Mouse (Mus musculus): ENCODE data around the gene Eif2ak3. TPM values are rescaled to one million over a fixed set of nuclear protein-coding genes. Genes with fewer than 3 reads are reported as not detected.
A peak's percentile ranks its signal among the peaks of the same experiment; 100 is the strongest.

The Eif2ak3 gene
- total RNA-seq, 2 experiments from 2014 or later: 11.1 to 11.7 TPM

DNA sequence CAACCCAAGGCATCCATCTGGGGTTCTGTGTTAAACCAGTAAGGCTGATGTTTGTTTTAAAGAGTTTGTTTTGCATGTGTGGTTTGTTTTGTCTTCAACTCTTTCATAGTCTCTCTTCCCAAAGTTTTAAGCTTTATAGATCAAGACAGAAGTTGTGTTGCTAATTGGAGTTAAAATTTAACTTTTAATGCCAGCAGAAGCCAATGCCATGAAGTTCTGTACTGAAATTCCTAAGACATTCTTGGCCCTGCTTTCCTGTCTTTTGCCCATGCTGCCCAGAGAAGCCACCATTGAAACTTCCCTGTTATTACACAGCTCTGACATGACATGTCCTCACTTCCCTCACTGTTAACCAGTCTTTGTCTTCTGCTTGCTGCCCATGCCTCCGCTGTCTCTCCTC lies 30.7 kb downstream of the Eif2ak3 start:
- intact Hi-C loops (cut with DNase I): no loop called here
- no peak for DNase-seq

DNA sequence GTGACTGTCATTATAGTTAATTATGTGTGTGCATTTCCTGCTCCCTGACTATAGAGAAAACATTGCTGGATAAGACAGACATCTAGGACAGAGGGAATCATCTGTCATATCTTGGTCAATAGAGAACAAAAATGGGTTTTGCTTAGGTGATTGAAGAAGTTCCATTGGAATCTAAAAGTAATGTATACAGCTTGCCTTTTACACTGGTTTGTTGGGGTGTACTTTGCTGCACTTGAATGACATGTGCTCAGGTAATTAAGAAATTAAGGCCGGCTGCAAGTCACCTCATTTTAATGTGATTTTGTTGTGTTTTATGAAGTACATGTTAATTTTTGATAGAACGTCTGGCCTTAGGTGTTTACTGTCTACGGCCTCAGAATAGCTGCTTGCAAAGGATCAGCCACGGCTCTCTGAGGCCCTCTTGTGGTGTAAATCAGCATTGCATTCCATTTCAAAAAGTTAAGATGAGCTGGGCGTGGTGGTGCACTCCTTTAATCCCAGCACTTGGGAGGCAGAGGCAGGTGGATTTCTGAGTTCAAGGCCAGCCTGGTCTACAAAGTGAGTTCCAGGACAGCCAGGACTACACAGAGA lies 36.5 kb downstream of the Eif2ak3 start:
- peak; percentile 73 to 89 for DNase-seq
- intact Hi-C loops (cut with DNase I): loop anchor here (1.0 to 5.0 kb wide), 3 partner anchors 34 to 168 kb away; no protein-coding TSS in a partner anchor

DNA sequence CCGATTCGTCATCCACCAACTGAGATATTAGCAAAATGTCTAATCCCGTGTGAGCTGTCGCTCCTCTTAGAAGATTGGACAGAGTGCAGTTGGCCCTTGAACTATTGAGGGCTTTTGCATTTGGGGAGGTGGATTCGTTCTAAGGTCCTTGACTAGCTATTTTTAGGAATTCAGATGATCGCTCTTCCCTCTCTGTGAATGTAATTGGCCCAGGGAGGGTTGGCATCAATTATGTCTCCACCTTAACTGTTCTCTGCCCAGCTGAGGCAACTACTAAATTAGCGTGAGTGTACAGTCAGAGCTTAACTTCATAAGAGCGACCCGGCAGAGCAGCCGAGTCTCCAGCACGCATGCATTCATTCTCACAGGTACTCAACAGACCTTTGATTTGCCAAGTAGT lies 43.7 kb downstream of the Eif2ak3 start:
- intact Hi-C loops (cut with DNase I): no loop called here
- no peak for DNase-seq

DNA sequence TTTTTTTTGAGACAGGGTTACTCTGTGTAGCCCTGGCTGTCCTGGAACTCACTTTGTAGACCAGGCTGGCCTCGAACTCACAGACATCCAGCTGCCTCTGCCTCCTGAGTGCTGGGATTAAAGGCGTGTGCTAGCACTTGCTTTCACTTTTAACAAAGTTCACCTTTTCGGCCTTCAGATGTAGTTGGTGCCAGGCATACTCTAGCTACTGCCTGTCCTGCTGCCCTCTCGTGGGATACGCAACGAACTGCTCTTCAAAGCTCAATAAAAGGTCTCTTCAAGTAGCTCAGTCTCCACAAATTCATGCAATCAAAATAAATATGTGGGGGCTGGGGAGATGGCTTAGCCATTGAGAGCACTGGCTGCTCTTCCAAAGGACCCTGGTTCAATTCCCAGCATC lies 53.9 kb downstream of the Eif2ak3 start:
- intact Hi-C loops (cut with DNase I): no loop called here
- no peak for DNase-seq

DNA sequence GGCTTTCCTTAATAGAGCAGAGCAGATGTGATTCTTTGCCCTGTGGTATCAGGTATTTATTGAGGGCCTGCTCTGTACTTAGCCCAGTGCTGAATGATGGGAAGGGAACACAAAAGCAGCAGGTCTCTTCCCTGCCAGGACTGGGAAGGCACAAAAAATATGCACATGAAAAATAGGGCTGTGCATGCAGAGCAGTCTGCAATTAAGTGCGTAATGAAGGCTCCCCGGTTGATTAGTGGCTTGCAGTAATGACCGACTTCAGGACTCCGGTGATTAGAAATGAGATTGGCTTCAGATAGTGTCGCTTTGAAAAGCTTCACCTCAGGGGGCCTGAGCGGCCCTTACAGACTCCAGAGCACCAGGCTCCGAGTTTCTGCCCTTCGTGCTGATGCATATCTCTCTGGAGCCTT lies 55.3 kb downstream of the Eif2ak3 start:
- no peak for DNase-seq
- intact Hi-C loops (cut with DNase I): no loop called here

DNA sequence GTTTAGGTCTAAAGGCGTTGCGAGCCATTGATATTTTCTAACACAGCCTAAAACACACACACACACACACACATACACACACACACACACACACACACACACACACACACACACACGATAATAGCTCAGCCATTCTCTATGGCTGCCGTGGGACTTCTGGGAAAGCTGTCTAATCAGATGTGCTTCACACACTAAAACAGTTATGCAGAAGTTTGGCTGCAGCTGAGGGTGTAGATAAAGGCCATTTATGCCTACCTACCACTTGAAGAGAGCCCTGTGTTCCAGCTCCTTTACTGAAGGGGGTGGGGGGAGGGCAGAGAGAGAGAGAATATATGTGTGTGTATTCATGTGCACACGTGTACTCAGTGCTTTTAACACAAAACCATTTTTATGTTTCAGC lies 59.4 kb downstream of the Eif2ak3 start:
- no peak for DNase-seq
- intact Hi-C loops (cut with DNase I): no loop called here

DNA sequence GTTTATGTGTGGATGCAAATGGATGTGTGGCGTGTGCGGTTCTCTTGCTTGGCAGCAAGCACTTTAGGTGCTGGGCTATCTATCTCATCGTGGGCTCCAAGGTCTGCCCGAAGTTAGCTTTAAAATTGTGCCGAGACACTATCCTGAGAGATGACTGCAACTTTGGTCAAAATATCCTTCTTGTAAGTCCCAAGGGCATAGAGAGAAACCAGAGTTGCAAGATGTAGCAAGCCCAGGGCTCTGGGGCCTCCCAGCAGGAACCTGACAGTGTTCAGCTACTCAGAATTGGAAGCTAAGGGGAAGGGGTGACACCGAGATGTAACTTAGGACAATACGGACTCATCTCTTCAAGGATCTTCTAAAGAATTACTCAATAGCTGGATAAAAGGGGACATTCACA lies 65.3 kb downstream of the Eif2ak3 start:
- intact Hi-C loops (cut with DNase I): no loop called here
- no peak for DNase-seq

DNA sequence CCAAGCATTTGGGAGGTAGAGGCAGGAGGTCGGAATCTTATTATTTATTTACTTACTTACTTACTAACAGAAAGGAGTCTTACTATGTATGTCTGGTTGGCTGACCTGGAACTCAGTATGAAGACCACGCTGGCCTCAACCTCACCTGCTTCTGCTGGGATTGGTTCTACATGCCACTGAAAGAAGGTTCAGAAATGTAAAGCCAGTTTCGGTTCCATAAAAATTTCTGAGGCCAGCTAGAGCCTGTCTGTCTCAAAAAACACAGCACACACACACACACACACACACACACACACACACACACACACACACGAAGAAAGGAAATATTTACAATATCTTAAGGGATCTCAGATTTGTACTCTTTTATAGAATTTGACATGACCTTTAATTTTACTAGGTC lies 66.0 kb downstream of the Eif2ak3 start:
- intact Hi-C loops (cut with DNase I): no loop called here
- DNase-seq: no peak

DNA sequence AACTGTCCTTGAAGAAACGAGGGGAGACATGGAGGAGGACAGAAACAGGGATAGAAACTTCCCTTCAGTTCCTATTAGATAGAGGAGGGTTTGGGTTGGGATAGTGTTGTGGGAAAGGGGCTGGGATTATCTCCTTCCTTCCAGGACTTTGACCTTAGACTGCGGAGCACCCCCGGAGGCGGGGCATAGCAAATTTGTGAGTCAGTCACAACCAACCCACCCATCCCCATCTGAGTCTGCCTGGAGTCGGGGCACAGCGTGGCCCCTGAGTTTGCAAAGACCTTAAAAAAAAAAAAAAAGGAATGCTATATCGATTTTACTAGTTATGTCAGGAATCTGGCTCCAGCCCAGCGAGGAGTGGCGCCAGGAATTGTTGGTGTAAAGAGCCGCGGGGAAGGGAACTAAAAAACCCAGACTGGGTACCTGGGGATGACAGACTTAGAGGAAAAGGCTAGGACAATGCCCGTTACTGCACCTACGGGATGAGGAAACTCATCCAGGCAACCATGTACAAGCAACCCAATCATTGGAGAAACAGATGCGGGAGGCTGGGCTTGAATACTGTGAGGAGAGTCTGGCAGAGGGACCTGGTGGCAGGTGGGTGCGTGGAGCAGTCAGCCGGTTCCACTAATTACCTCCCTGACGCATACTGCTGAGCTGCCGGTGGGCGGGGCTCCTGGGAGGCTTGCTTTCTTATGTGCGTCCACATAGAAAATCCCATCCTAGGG lies 67.5 kb downstream of the Eif2ak3 start:
- intact Hi-C loops (cut with DNase I): no loop called here

DNA sequence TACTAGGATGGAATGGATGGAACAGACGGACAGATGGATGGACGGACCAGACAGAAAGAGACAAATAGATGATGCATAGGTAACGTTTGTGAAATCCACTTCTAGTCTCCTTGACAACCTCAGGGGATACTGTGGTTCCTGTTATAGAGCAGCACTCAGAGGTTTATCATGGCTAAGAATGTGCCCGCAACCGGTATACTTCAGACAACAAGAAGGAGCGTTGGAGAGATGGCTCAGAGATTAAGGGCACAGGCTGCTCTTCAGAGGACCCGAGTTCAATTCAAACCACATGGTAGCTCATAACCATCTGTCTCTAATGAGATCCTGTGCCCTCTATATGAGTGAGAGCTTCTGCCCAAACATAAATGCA lies 68.1 kb downstream of the Eif2ak3 start:
- intact Hi-C loops (cut with DNase I): no loop called here

More for the DNA sequence above, 67.5 kb downstream of the Eif2ak3 start:
- DNase-seq: peak in 1 of 2 experiments; percentile 8

DNA sequence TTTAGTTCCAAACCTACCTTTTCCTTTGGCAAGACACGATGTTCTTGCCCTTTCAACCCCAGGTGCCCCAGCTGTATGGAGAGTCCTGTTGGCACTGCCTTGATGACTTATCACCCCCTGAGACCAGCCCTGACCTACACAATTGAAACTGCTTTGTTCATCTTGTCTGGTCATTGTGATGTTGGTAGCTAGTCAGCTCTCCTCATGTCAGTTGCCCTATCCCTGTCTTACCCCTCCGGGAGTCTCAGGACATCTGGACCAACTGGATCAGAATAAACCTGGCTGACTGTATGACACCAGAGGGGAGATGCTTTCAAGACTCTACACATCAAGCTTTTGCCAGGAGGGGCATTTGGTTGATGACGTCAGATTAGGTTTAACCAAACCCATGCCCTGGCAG lies 74.5 kb downstream of the Eif2ak3 start, which contains the start of gene Tex37:
Gene Tex37 (minus strand): TSS at position 101 of the 400 bp plus-strand sequence.
- no peak for DNase-seq
- intact Hi-C loops (cut with DNase I): no loop called here

More for the DNA sequence above, 68.1 kb downstream of the Eif2ak3 start:
- no peak for DNase-seq

DNA sequence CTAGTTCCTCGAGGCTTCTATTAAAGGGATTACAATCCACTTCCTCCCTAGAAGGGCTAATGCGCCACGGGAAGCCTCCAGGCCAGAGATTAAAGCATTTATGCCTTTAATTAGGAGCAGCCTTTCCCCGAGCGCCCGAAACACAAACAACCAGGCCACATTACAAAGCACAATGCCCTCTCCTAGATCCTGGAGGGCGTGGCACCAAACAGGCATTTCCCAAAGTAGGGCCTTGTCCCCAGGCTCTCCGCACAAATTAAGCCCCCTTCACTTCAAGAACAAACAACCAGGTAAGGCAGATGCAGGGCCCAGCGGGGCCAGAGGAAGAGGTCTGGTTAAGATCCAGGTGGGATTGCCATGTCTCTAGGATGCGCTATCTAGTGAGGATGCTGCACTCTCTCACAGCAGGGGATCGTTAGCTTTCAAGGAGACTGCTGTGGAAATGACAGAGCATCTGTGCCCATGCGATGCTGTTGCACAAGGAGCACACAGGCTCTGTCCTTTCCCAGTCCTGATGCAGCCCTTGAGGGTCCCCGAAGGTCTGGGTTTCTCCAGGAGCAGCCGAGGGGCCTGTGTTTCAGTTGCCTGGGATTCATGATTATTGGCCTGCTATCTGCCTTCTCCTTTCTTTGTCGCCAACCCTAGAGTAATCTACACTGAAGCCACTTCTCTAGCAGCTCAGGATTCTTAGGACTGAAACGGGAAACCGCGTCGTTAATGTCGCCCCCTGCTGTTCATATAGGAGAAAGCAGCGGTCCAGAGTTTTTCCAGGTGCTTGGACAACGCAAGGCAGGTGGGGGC lies 77.2 kb downstream of the Eif2ak3 start:
- intact Hi-C loops (cut with DNase I): no loop called here
- peak; percentile 25 to 49 for DNase-seq

DNA sequence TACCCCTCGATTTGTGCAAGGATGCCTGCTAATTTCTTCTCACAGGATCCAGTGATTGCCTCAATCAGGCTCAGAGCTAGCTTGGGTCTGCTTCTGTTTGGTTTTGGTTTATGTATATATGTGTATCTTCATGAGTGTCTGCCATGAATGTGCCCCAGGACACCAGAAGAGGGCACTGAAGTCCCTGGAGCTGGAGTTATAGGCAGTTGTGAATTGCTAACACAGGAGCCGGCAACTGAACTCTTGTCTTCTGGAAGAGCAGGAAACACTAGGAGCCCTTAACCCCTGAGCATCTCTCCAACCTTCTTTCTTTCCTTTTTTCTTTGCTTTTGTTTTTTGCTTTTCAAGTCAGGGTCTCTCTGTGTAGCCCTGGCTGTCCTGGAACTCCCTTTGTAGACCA lies 87.5 kb downstream of the Eif2ak3 start:
- no peak for DNase-seq

DNA sequence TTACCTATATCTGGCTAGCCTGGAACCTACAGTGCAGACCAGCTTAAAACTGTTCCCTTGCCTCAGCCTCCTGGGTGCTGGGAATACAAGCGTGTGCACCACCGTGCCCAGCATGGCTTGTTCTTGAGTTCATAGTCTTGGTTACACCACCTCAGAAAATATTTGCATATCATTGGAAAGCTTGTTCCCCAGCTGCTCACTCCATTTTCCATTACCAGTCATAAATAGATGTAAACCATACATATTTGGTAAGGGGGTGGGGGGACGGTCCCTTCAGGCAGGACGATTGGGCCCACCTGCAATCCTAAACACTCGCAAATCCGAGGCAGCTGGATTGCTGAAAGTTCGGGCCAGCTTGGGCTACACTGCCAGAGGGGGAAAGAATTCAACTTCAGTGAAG lies 109.0 kb downstream of the Eif2ak3 start:
- intact Hi-C loops (cut with DNase I): no loop called here
- DNase-seq: no peak

More for the DNA sequence above, 87.5 kb downstream of the Eif2ak3 start:
- intact Hi-C loops (cut with DNase I): no loop called here

DNA sequence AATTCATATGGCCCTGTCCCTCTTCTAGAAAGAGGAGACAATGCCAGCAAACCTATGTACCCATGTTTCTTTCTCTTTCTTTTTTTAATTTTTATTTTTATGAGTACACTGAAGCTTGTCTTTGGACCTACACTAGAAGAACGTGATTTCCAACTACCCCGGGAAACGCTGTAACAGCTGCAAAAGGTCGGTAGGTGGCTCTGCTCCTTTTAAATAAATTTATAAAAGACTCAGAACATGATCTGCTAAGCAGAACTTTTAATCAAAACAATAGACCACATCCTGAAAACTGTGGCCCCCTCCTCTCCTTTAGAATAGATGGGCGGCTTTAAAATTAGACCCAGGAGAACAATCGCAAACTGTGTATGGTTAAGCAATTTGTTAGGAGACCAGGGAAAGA lies 109.7 kb downstream of the Eif2ak3 start:
- intact Hi-C loops (cut with DNase I): no loop called here
- peak in 1 of 2 experiments; percentile 14 for DNase-seq

Other genes with a start within 250 kb of the Eif2ak3 start
- gene Rpia, start 52.3 kb upstream of the Eif2ak3 start, total RNA-seq (2021): 10 to 100 TPM; 10.4 to 12.0 TPM
- not detected for gene Tex37, start 74.4 kb downstream of the Eif2ak3 start, total RNA-seq (2021)
- not detected for gene Foxi3, start 112.0 kb downstream of the Eif2ak3 start, total RNA-seq (2021)